Mouse (Mus musculus) heart, adult 2 months (tissue): ENCODE data around the gene Erv3.

Experiments used
- CTCF ChIP-seq: fragments of 200-600 bp; IDR thresholded peaks from 2 replicates; pipeline ENCODE4 v1.8.1; 2022; ENCODE audit warnings: antibody characterized with exemption, mild to moderate bottlenecking, moderate library complexity
- POLR2A ChIP-seq: fragments of 200-500 bp; IDR thresholded peaks from 2 replicates; pipeline ENCODE4 v1.6.1; 2011; ENCODE audit warnings: mild to moderate bottlenecking, low read depth, low read length, control low read depth; ENCODE audit not compliant: insufficient read depth

DNA sequence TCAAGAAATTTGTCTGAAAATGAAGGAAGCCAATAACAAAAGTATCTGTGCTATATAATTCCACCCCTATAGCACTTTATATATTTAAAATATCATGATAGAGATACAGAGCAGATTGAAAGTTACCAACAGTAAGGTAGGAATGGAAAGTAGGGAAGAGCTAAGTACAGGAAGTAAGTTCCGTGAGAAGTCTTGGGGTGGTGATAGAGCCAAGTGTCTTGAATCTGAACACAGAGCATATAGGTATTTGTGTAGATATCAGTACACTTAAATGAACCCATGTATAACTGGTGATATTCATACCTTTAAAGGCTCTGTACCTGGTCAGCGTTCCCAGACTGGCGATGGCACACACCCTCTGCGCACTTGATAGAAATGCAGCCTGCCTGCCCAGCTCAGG is 9.5 kb downstream of the Erv3 start:
- no peak for TF ChIP-seq POLR2A
- TF ChIP-seq CTCF, result no peak
